Mouse (Mus musculus) right cerebral cortex, postnatal 36 days (tissue): Measurements from ENCODE around the gene Brinp2.

Experiments used
- DNase-seq, 2 experiments: peaks; one replicate each; pipeline ENCODE4 v3.0.0; 2022; ENCODE audit warnings: low spot score in 2 of 2, mixed read lengths in 1 of 2

Gene Brinp2

GRCm38 (mm10) chr1:158221048-158221447, 135.1 kb downstream of the Brinp2 start:
- DNase-seq, result no peak

GRCm38 (mm10) chr1:158220148-158220547, 136.0 kb downstream of the Brinp2 start:
- no peak for DNase-seq

GRCm38 (mm10) chr1:158218750-158219149, 137.4 kb downstream of the Brinp2 start:
- DNase-seq, result no peak

- no peak for DNase-seq
Observed at GRCm38 (mm10) chr1:158218294-158218693, 137.8 kb downstream of the Brinp2 start.

GRCm38 (mm10) chr1:158215581-158215980, 140.5 kb downstream of the Brinp2 start:
- DNase-seq, result no peak

- no peak for DNase-seq
Observed at GRCm38 (mm10) chr1:158214743-158215142, 141.4 kb downstream of the Brinp2 start.

- DNase-seq, result no peak
Observed at GRCm38 (mm10) chr1:158213736-158214135, 142.4 kb downstream of the Brinp2 start.

GRCm38 (mm10) chr1:158207620-158208019, 148.5 kb downstream of the Brinp2 start:
- no peak for DNase-seq

- no peak for DNase-seq
Observed at GRCm38 (mm10) chr1:158202932-158203331, 153.2 kb downstream of the Brinp2 start.
